Mouse (Mus musculus): ENCODE measurements around the gene Prrg4.
"Not testable (repeated sequence)": the region's sequence is repeated elsewhere in the genome, so short reads cannot be mapped to it uniquely, and the experiment has no call there.

The Prrg4 gene

DNA sequence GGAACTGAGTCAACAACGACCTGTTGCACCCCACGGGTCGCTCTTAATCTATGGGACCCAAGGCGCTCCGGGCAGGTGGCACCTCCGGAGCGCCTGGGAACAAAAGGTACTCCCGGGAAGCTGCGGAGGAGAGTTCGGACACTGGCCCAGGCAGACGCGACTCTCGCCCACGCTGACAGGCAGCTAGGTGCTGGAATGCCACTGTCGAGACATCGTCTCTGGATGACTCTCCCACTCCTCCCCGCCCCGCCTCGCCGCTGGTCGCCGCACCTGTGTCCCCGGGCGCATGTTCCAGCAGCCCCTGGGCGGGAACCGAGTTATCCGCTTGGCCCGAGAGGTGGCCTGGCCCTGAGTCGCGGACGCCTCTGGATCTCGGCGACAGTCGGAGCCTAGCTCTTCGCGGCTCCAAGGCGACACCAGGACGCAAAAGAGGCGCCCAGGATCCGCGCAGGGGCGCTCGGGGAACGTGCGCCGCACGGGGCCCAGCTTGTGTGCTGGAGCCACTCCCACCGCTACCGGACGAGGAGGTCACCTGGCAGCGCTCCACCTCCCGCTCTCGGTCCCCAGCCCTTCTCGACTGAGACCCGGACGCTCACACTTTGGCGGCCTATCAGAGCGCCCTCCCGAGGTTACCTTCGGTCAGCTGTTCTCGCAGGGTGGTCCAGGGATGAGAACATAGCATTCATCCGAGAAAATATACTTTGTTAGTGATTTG is at the start of gene Prrg4:
Gene Prrg4, minus strand, starts transcription at position 601 of the 715 bp plus-strand sequence.
- peak; percentile 86 to 94 for DNase-seq

DNA sequence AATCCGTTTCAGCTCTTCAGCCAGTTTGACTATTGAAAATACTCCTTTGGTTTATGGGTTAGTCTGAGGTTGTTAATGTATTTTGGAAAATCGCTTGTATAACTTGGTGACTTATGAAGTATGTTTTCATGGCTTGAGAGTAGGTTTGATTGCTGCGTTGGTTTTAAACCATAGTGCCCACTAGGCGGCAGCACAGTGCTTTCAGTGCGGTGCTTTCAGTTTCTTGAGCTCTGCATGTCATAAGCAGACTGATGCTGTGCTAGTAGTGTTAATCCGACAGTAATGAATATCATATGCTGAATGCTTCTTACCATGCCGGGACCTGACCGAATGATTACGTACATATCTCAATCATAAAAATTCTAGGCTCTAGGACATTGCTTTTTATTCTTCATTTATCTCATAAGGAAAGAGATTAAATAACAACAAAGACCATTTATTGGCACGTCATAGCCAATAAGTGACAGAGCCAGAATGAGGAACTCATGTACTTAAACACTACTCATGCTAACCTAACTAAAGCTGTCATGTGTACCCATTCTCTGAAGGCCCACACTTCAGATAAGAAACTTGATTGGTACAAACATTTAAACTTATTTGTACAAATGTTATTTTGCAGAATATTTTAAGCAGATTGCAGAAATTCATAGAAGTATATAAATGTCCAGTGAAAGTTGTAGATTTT is 38.3 kb upstream of the Prrg4 start:
- DNase-seq: peak; percentile 83 to 89

DNA sequence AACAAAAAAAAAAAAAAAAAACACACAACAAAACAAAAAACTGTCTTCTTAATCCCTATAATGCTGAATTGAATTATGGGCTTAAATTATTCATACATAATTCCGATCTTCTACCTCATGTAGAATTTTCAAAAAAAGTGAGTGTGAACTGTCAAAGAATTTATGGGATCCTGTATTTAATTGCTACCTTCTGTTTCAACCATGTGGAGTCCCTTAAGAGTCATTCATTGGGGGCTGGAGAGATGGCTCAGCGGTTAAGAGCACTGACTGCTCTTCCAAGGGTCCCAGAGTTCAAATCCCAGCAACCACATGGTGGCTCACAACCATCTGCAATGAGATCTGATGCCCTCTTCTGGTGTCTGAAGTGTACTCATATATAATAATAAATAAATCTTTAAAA is 37.7 kb upstream of the Prrg4 start:
- not testable (repeated sequence) for DNase-seq

DNA sequence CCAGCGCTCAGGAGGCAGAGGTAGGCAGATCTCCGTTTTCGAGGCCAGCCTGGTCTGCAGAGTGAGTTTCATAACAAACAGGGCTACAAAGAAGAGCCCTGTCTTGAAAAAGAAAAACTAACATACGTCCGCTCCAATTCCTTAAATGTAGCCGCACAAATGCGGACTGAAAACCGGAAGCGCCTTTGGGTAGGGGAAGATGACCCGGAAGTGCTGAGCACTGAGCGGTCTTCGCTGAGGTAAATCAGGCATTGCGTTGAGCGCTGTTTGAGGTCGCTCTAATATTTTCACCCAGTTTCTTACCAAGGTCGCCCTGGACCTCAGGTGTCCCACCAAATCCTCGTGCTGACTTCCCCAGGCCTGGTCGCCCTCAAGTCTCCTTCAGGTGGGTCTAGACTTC is 36.4 kb upstream of the Prrg4 start:
- DNase-seq: no peak

DNA sequence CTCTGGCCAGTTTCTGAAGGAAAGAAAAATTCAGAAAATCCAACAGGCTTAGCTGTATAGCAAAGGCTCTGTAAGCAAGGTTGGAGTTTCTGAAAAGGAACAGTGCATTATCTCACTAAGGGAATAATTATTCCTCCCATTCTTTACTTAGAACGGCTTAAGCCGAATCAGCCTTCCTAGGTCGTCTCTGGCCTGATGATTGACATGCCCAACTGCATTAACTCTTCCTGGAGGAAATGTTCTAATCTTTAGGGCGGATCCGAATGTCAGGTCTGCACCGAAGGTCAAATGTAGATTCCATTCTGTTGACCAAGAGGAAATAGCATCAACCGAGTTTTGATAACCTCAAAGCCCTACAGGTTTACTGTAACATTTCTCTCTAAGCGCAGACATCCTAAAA is 29.1 kb upstream of the Prrg4 start:
- DNase-seq: no peak

DNA sequence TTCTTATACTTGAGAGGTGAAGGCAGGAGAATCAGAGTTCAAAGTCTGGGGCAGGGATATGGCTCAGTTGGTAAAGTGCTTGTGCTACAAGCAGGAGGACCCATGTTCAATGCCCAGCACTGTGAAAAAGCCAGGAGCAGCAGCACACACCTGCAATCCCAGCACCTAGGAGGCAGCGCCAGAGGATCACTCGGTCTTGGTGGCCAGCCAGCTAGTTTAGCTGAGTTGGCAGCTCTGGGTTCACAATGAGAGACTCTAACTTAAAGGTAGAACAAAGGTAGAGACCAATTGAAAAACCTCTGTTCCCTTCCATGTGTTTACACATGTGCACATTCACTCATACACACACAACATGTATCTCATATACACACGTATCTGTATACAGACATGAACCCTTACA is 19.4 kb upstream of the Prrg4 start:
- DNase-seq: peak; percentile 72 to 79

DNA sequence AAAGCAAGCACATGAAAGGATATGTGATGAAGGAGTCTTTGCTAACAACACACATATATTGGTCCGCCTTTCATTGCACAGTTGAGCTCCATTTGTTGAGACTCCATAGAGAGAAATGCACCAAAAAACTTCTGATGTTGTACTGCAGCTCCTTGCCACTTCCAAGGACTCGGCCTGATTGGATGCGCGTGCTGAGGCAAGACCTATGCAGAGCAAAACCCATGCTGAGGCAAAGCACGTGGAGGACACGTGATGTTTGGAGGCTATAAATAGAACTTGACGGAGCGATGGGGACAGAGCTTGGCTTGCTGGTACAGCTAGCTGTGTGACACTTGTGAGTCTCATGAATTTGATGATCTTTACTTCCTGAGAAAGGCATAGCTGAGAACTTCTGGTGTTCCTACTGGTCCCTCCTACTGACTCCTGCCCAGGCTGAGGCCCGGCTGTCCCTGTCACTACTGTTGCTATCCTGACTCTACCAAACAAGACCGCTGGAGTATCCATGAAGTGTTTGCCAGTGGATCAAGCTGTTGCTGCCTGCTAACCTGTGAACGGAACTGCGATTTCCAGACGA is 17.7 kb upstream of the Prrg4 start, which contains the start of gene Ccdc73:
Gene Ccdc73, plus strand, starts transcription at position 524 of the 574 bp plus-strand sequence.
- DNase-seq: no peak

DNA sequence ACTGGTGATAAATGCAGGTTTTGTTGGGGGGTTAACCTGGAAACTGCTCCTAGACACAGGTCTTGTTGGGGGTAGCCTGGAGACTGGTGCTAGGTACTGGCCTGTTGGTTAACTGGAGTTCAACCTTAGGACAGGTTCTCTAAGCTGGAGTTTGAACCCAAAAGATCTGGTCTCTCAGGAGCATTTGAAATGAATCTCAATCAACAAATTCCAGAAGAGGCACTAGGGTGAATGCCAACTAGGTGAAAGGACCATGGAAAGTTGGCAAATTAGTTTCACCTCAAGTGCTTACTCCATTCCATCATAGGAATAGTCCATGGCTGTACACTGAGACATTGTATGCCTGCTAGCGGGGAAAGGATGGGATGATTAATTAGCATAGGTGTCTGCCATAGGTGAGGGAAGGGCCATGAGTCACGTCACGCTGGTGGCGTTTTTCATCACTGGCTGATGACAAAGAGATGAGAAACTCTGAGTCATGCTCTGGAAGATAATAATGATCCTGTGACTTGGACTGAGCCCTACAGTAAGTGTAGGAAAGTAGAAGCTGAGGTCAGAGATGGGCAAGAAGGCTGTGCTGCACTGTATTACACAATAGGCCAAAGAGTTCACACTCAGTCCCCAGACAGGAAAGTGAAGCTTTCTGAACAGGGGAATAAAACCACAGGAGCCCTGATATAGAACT is 14.6 kb upstream of the Prrg4 start:
- DNase-seq: peak; percentile 41 to 69

DNA sequence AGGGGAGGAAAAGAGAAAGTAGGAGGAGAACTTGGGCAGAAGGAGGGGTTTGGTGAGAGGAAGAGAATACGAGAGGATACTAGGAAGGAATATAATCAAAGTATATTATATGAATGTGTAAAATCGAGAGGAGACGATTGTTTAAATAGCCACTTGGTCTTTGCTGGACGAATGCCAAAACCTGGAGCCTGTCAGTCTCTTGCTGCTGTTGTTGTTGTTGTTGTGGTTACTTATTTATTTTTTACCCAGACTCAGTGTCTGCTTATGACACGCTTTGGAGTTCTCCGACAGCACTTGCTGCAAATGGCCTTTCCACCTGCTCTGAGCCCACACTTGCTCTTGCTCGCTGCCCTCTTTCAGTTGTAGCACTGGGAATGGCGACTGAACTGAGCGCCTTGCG is 10.8 kb upstream of the Prrg4 start:
- peak; percentile 69 for DNase-seq

DNA sequence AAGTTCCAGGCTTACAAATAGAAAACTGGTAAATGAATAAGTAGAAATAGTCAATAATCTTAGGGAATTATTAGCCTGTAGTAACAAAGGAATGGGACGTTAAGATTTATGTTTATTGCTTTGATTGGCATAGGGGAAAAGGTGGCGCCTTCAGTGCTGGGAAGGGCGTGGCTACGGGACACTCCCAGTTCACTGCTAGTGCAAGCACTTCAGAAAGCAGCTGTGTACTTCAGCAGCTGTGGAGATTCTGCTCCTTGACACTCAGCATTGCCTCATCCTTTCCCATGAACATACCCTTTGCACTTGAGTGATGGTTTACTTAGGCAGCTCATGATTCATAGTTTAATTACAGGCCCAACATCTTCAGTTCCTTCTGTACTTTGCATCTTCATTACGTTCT is 9.4 kb upstream of the Prrg4 start:
- no peak for DNase-seq

DNA sequence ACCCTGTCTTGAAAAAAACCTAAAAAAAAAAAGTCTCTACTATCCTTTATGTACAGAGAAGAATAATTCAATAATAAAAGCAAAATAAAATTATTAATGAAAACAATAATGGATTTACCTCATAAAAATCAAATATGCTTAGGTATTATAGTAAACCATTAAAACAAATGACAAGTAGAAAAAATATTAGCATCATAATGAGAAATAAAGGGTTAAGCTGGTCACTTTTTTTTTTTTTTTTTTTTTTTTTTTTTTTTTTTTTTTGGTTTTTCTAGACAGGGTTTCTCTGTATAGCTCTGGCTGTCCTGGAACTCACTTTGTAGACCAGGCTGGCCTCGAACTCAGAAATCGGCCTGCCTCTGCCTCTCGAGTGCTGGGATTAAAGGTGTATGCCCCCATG is 8.4 kb upstream of the Prrg4 start:
- not testable (repeated sequence) for DNase-seq

DNA sequence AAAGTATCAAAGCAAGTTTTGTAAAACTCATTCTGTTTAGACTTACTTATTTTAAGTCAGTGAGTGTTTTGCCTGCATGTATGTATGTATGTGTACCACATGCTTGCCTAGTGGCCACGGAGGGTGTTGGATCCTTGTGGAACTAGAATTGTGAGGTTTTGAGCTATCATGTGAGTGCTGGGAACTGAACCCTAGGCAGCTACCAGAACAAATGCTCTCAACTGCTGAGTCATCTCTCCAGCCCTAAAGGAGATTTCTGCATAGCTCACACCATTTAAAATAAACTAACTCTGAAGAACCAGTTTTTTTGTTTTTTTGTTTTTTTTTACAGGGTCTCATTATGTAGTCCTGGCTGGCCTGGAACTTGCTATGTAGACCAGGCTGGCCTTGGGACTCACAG is 6.5 kb upstream of the Prrg4 start:
- DNase-seq: no peak

DNA sequence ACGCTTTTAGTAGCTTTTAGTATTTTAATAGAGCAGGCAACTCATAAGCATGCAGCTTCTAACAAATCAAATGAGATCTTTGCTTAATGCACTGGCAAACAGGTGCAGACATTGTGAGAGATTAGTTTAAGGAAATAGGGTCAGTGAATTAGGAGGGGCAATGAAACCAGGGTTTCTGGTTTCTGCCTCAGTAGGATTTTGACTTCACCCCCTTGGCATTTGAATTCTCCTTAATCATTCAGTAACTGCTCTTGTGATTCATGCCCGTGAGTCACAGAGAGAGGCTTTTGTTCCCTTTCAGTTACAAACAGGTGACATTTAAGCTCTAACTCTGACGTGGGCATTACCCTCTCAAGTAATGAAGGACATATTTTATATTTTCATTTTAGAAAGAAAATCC is 6.1 kb upstream of the Prrg4 start:
- DNase-seq: no peak

DNA sequence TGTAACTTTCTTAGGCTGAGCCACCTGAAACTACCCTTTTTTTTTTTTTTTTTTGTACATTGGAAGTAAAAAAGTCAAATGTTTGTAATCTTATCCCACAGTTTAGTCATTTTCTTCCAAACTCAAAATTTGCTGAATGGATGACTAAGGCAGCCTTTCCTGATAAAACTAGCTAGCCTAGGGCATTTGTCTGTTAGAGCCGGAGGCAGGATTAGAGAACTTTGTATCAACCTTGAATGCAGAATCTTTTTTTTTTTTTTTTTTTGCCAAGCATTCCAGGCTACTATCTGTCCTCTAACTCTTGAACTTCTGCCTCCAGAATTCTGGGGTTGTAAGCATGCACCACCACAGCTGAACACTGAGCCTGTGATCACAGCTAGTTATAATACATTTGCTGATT is 5.2 kb upstream of the Prrg4 start:
- no peak for DNase-seq

DNA sequence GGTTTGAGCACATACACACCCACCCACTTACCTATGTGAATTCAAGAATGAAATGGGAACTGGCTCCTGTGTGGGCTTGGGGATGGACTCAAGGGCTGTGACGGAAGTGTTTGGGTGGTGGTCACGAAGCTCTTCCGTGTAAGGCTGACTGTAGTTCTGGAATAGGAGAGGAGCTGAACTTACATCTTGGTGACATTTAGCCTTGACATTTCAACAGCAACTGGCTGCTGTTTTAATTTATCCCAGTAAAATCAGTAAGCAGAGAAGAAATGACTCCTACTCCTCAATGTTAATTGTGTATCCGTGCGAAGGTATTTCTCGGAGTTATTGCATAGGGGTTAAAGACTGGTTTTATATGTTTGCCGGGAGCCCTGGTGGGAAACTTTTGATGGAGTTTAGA is 2.9 kb upstream of the Prrg4 start:
- DNase-seq: no peak

DNA sequence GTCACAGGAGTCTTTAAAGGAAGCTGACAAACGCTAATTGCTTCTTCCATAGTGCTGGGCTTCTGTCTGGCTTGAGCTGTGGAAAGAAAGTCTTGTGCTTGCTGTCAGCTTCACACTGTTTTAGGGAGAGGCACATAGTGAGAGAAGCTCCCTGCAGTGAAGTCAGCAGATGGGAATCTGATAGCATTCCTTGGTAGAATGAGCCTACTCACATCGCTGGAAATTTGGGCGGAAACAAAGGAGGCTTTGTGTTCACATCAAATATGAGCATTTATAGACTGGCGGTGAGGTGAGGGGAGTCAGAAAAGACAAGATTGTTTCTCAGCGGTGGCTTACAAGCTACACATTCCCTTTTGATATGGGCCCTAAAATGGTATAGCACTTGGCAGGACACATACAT is 2.0 kb upstream of the Prrg4 start:
- no peak for DNase-seq

DNA sequence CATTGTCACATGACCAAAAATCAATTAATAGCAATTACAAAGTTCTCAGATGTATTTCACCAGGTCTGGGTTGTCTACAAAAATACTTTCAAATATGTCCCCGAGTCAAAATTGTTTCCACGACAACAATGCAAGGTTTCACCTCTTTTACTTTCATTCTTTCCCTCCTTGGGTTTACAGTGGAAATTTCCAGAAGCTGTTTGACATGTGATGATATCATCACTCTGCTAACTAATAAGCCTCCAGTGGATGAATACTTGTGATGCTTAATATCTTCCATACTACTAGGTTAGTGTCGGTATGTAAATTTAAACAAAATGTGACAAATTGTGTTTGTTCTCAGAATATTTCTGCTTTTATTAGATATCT is 299 bp upstream of the Prrg4 start:
- no peak for DNase-seq

DNA sequence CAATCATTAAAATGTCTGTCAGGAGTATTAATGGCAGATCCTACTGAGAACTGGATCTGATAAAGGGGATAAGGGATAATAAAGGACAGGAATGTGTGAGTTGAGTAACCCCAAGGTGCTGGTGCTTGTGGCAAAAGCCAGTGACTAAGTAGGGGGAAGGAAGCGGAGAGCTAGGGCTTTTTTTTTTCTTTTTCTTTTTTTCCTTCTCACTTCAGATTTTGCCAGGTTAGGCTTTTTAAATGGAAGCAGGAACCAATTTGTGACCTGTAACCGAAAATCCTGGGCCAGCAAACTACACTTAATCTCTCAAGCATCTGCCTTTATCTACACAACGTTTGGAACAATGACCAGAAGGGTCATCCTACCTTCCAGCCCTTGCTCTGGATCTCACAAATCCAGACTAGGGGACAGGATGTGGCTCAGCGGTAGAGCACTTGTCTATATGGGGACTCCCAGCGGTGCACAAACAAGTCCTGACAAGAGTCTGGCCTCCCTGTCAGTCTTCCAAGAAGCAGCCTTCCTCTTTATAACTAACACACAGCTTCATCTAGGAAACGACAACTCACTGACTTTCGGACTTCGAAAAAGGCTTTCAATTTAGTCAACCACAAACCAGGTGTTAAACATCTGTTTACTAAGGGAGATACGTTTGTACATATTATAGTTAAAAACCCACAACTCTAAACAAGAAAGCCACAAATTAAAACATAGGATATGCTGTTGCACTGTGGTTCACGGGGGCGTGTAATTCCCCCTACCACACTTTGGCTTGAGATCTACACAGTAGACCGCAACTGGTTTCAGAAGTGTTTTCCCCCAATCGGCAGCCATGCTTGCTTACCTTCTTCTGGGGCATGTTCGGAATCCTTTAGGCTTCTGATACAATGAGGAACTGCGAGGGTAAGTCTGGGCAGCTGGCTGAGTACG is 1.2 kb downstream of the Prrg4 start:
- DNase-seq: no peak

DNA sequence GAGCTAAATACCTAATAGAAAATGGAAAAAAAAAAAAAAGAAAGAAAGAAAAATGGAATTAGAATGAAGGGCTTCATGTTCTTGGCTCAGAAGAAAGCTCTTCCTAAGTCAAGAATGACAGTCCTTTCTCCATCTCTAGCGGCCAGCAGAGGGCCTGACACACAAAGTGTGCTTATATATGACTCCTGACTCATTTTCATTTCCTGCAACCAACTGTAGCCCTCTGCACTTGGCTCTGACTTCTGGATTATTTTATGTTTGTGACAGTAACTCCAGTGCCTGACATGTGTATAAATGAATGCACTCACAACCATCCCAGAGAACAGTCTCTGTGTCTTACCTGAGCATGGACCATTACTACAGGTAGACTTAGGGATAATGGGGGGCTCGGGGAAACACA is 2.0 kb downstream of the Prrg4 start:
- DNase-seq: peak; percentile 52 to 59

DNA sequence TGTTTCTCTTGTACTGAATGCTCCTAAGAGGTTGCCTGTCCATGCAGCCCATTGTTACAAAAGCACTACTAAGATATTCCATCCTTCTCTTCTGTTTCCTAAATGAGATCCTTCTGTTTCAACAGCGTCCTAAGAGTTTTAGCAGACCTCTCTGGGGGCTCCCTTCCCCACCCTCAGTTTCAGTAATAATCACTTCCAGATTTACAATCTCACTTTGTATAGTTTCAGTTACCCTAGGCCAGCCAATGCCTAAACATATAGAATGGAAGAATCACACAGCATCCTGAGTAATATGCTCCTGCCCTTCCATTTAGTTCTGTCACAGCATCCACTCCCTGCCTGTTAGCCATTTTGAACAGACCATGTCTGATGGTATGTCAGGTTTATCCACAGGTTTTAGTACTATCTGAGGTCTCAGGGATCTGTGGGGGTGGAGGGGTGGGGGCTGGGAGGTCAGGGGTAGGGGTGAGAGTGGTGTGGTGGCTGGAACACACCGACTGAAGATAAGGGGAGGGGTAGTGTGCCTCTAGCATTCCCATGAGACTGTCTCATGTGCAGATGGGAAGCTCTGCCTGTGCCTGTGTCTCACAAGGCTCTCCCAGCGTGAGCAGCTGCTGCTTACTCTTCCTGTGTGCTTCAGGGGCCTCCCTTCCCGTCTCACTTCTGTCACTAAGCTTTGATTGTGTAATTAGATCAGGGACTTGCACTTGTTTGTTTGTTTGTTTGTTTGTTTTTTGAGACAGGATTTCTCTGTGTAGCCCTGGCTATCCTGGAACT is 2.9 kb downstream of the Prrg4 start:
- DNase-seq: no peak

DNA sequence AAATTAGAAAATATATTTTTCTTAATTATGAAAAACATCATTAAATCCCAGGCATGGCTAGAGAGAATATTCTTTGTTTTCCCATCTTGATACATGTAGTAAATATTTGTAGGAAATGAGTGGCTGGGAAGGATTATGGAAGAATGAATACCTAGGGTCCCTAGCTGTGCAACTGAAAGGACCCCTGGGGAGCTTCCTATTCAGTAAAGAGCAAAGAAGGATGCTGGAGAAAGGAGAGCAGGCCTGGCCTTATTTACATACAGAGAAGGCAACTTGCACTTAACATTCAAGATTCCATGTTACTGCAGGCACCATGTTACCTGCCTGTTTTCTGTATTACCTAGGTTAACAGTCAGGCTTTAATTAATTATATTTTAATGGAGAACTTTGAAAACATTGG is 7.1 kb downstream of the Prrg4 start:
- DNase-seq: no peak

DNA sequence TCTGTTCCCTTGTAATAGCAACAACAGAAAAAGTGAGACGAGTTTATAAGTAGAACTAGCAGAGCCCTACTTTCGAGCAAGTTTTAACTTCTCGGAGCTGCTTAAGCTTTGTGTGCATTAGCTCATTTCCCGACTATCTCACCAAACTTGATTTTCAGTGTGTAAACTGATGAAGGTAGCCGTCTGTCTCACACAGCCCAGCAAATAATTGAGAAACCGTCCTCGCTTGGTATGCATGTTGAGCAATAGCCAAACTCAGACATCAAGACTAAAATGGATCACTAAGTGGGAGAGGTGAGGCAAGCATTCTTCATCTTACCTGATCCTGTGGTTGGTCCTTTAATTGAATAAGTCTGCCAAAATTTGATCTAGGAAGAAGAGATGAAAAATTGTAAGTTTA is 7.9 kb downstream of the Prrg4 start:
- DNase-seq: no peak
